Mouse (Mus musculus) megakaryocyte, embryonic 14.5 days (primary cell): ENCODE measurements at regions not wholly inside any gene's neighbourhood (a gene's known extent, or its start where the extent isn't known, plus 50 kb on each side); places are given as distances from the start of the nearest gene placed in this dataset.

Experiments
- FLI1 ChIP-seq: IDR thresholded peaks from 2 replicates; pipeline ENCODE4 v1.6.1; 2012; ENCODE audit warnings: low read length, inconsistent platforms, mixed read lengths
- GATA1 ChIP-seq: IDR thresholded peaks from 3 replicates; pipeline ENCODE4 v1.6.1; 2012; ENCODE audit warnings: mixed read lengths, low read length, inconsistent platforms, borderline replicate concordance

DNA sequence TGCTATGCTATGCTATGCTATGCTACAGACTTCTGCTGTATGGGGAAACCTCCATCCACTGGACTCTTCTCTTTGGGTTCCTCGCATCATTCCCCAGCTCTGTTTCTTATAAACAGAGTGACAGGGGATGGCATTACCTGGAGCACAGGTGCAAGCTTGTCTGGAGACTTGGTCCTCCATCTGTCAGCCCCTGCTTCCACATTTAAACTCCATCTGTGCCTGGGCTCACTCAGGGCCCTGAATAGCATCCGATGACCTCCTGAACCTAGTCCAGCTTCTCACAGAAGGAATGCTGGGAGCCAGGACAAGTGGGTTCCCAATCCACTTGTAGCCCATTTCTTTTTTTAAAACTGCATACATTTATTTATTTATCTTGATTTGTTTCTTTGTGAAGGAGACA, 92.3 kb upstream of the Lhx5 start:
- no peak for TF ChIP-seq GATA1
- no peak for TF ChIP-seq FLI1
